Mouse (Mus musculus) midbrain, postnatal 0 days (tissue): ENCODE measurements around the gene Nrap. TPM values are rescaled to one million over a fixed set of nuclear protein-coding genes. Genes with fewer than 3 reads are reported as not detected.

Experiments used
- ATAC-seq: fragments of 200-750 bp; cut with Nextera tagmentation; 2 replicates; pipeline ENCODE4 v1.8.0; 2017; ENCODE audit warnings: moderate number of reproducible peaks, mild to moderate bottlenecking, moderate TSS enrichment, moderate library complexity; ENCODE audit not compliant: low FRiP score
- DNase-seq: peaks from one replicate; pipeline ENCODE4 v3.0.0-alpha.2; 2015; ENCODE audit warnings: low spot score
- H3K27ac ChIP-seq: fragments of 300-500 bp; sonication (generic); 2 replicates; pipeline ENCODE4 v1.5.1; 2014; ENCODE audit warnings: low read depth, mild to moderate bottlenecking, low read length, mixed read lengths
- H3K27me3 ChIP-seq: fragments of 300-500 bp; sonication (generic); 2 replicates; pipeline ENCODE4 v1.6.1; 2014; ENCODE audit warnings: low read length, control low read depth, mixed read lengths; ENCODE audit not compliant: insufficient read depth
- H3K36me3 ChIP-seq: fragments of 300-500 bp; sonication (generic); 2 replicates; pipeline ENCODE4 v1.6.1; 2014; ENCODE audit warnings: low read length, control low read depth, mixed read lengths; ENCODE audit not compliant: insufficient read depth
- H3K4me1 ChIP-seq: fragments of 300-500 bp; sonication (generic); 2 replicates; pipeline ENCODE4 v1.6.1; 2014; ENCODE audit warnings: mild to moderate bottlenecking, control low read depth, antibody characterized with exemption, low read length, mixed read lengths; ENCODE audit not compliant: insufficient read depth
- H3K4me2 ChIP-seq: fragments of 300-500 bp; sonication (generic); 2 replicates; pipeline ENCODE4 v1.6.1; 2014; ENCODE audit warnings: low read depth, mild to moderate bottlenecking, low read length, mixed read lengths; ENCODE audit not compliant: poor library complexity, severe bottlenecking
- H3K4me3 ChIP-seq: fragments of 300-500 bp; sonication (generic); 2 replicates; pipeline ENCODE4 v1.5.1; 2014; ENCODE audit warnings: low read depth, mild to moderate bottlenecking, low read length, moderate library complexity
- H3K9ac ChIP-seq: fragments of 300-500 bp; sonication (generic); replicated peaks from 2 replicates; pipeline ENCODE4 v1.6.1; 2014; ENCODE audit warnings: mild to moderate bottlenecking, low read length, moderate library complexity, mixed read lengths; ENCODE audit not compliant: poor library complexity, severe bottlenecking
- H3K9me3 ChIP-seq: fragments of 300-500 bp; sonication (generic); 2 replicates; pipeline ENCODE4 v1.6.1; 2016; ENCODE audit warnings: low read length, control low read depth
- CTCF ChIP-seq: IDR thresholded peaks from 2 replicates; pipeline ENCODE4 v1.5.1; 2016; ENCODE audit warnings: antibody characterized with exemption, mild to moderate bottlenecking
- WGBS: fragments of 180-500 bp; shearing (Covaris S2); extraction: QIAGEN DNeasy Blood & Tissue Kit; methylation state at CpG from one replicate; pipeline ENCODE4 v1.1.7; 2014; 5-methylcytosine and 5-hydroxymethylcytosine counted together
- polyA plus RNA-seq: library from polyadenylated mRNA; unstranded; fragments of >200 nt; fragmentation: Nextera tagmentation; extraction: Ambion mirVana; gene quantifications from 2 replicates; pipeline ENCODE4 v1.2.1, GENCODE M21; 2015
- total RNA-seq: library from RNA; depleted of rRNA; stranded (reverse); fragments of >200 nt; gene quantifications from 2 replicates; pipeline ENCODE4 v1.2.3, GENCODE M21; 2014; rRNA removed

Nrap gene
- total RNA-seq, result 0.57 and 0.99 TPM in 2 replicates
- polyA plus RNA-seq, result 0.69 and 0.80 TPM in 2 replicates

DNA sequence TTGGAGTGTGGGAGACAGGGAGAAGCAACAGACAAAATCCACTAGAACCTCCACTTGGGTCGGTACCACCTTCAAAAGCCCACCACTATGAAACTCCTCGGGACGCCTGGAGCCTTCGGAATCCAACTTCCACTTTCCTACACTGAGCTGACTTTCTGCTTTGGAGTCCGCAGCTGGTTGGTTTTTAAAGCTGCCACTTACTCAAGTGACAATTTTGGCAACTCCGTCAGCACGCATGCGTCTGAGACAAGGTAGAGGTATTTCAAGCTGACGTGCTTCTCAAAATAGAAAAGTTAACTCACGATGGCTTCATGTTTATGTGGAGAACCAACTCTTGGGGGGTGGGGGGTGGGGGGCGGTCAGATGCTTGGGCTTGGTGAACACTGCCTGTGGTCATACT is at the start of gene Nrap:
Gene Nrap, minus strand, starts transcription at position 159 of the 400 bp plus-strand sequence.
- 89% methylated on average over 11 of the region's 11 CpGs for WGBS
- H3K27ac ChIP-seq, result no peak within 1 kb of the TSS
- H3K9me3 ChIP-seq, result no peaks in the 10 kb centered on the region
- ATAC-seq (no peak), DNase-seq (no peak)
- no peak for TF ChIP-seq CTCF
- H3K36me3 ChIP-seq, result no peaks in the 10 kb centered on the region
- no peaks in the 10 kb centered on the region for H3K4me1 ChIP-seq
- H3K9ac ChIP-seq, result no peak within 1 kb of the TSS
- no peak within 1 kb of the TSS for H3K4me2 ChIP-seq
- H3K27me3 ChIP-seq, result peaks cover 4% of the 10 kb centered on the region; the same call in 1 of the 2 replicates
- H3K4me3 ChIP-seq, result no peak within 1 kb of the TSS

DNA sequence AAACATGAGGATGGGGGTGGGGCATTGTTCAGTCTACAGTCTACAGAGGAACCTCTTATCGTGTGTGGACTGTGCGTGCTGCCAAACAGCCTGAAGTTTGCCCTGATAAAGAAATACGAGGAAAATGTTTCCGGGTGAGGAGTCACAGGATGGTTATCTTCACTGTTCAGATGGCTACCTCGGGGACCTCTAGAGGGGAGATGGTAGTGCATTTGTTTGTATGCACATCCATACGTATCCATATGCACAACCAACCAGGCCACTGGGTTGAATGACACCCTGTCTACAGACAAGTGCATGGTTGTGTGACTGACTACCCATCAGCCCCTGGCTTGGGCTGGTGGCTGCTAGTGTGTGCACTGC is 49.2 kb upstream of the Nrap start:
- Histone ChIP-seq H3K27me3 (no peaks in the 10 kb centered on the region), H3K9me3 (no peaks in the 10 kb centered on the region), H3K27ac (no peak overlapping the region), H3K4me2 (no peak overlapping the region), H3K9ac (no peak overlapping the region), H3K36me3 (peaks cover 15% of the 10 kb centered on the region; the same call in 1 of the 2 replicates), H3K4me3 (no peak overlapping the region), H3K4me1 (no peaks in the 10 kb centered on the region)
- no peak for TF ChIP-seq CTCF
- no peak for ATAC-seq
- no peak for DNase-seq
- WGBS, result 90% methylated on average over 6 of the region's 6 CpGs

DNA sequence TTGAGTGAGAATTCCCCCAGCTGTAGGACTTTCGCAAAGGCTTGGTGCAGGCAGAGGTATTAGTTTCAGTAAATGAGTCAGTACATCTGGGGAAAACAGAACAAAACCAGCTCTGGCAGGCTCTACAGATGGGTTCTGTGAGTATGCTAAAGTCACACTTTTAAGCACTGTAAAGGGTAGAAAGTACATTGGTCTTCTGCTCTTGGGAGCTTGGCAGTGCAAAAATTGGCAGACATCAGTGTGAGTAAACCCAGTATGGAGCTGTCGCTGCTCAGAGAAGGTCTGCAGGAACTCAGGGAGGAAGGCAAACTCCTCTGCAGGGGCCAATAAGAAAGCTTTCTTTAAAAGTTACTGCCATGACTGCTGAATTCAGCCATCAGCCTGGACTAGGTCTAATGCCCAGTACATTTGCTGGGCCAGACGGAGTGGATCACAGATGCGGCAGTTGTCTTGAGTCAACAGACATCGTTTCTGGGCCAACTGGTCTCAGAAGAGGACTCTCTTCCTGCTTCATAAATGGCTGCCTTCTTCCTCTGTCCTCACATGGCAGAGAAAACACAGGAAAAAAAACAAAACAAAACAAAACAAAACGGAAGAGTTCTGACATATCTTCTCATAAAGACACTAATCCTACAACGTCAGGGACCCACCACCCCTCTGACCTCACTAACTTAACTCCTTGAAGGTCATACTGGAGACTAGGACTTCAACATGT is 48.7 kb upstream of the Nrap start:
- Histone ChIP-seq H3K4me3 (no peak overlapping the region), H3K4me2 (no peak overlapping the region), H3K27ac (no peak overlapping the region), H3K9me3 (no peaks in the 10 kb centered on the region), H3K27me3 (no peaks in the 10 kb centered on the region), H3K4me1 (no peaks in the 10 kb centered on the region), H3K9ac (no peak overlapping the region), H3K36me3 (peaks cover 19% of the 10 kb centered on the region; the same call in 1 of the 2 replicates)
- TF ChIP-seq CTCF, result no peak
- ATAC-seq (no peak), DNase-seq (no peak)
- 79% methylated on average over 7 of the region's 7 CpGs for WGBS

- no peak for ATAC-seq
- Histone ChIP-seq H3K9me3 (no peaks in the 10 kb centered on the region), H3K36me3 (peaks cover 22% of the 10 kb centered on the region; the same call in 1 of the 2 replicates), H3K4me3 (no peak overlapping the region), H3K27ac (no peak overlapping the region), H3K27me3 (no peaks in the 10 kb centered on the region), H3K4me1 (no peaks in the 10 kb centered on the region), H3K9ac (no peak overlapping the region), H3K4me2 (no peak overlapping the region)
- 80% methylated on average over 13 of the region's 13 CpGs for WGBS
- no peak for DNase-seq
- no peak for TF ChIP-seq CTCF
Measured at GRCm38 (mm10) chr19:56436380-56436779, 46.5 kb upstream of the Nrap start.

DNA sequence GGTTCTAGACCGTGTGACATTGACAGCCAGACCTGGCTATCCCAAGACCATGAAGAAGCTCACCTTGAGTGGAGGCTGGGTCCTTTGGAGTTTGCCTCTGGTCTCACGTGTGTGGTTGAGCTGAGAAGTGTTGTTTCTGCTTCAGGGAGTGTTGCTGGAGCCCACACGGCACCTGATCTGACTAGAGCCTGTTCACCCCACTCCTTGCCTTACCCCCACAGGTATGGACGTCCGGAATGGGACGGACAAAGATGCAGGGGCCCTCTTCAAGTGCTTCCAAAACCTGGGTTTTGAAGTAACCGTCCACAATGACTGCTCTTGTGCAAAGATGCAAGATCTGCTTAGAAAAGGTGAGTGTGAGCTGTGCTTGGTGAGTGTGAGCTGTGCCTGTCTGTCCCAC is 43.7 kb upstream of the Nrap start:
- no peak overlapping the region for H3K27ac ChIP-seq
- no peaks in the 10 kb centered on the region for H3K9me3 ChIP-seq
- no peaks in the 10 kb centered on the region for H3K27me3 ChIP-seq
- 90% methylated on average over 7 of the region's 7 CpGs for WGBS
- no peak for ATAC-seq
- H3K4me1 ChIP-seq, result no peaks in the 10 kb centered on the region
- no peak overlapping the region for H3K4me3 ChIP-seq
- H3K36me3 ChIP-seq, result peaks cover 17% of the 10 kb centered on the region; the same call in 1 of the 2 replicates
- TF ChIP-seq CTCF, result no peak
- DNase-seq, result no peak
- no peak overlapping the region for H3K4me2 ChIP-seq
- H3K9ac ChIP-seq, result no peak overlapping the region

DNA sequence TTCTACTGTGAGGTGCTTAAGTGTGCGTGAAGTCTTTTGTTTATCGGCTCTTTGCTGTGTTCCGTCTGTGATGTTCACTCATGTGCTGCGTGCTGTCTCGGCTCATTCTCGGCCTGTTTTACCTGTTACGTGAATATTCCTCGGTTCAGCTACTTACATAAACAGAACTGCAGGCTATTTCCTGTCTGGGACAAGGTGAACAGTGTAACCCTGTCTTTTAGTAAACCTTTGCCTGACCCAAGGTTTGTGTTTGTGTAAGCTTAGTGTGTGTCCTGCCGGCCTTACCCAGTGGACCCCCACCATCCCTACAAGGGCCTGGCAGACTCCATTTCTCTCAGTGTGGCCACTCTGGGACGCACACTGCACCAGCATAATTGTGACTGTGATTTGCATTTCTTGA is 42.9 kb upstream of the Nrap start:
- 75% methylated on average over 10 of the region's 10 CpGs for WGBS
- H3K36me3 ChIP-seq, result peaks cover 17% of the 10 kb centered on the region; the same call in 1 of the 2 replicates
- DNase-seq, result no peak

More for the DNA sequence above, 42.9 kb upstream of the Nrap start:
- no peak for ATAC-seq
- Histone ChIP-seq H3K9me3 (no peaks in the 10 kb centered on the region), H3K27ac (no peak overlapping the region), H3K4me1 (no peaks in the 10 kb centered on the region), H3K9ac (no peak overlapping the region), H3K4me3 (no peak overlapping the region), H3K4me2 (no peak overlapping the region), H3K27me3 (no peaks in the 10 kb centered on the region)
- no peak for TF ChIP-seq CTCF
